Mouse (Mus musculus) hindbrain, embryonic 14.5 days (tissue): ENCODE measurements around the gene AI661453. TPM values are rescaled to one million over a fixed set of nuclear protein-coding genes. Genes with fewer than 3 reads are reported as not detected.
A peak's percentile ranks its signal among the peaks of the same experiment; 100 is the strongest.
"Not testable (repeated sequence)": the region's sequence is repeated elsewhere in the genome, so short reads cannot be mapped to it uniquely, and the experiment has no call there.

Experiments used
- ATAC-seq: fragments of 200-750 bp; cut with Nextera tagmentation; 2 replicates; pipeline ENCODE4 v1.8.0; 2017; ENCODE audit warnings: moderate number of reproducible peaks, mild to moderate bottlenecking, moderate TSS enrichment, moderate library complexity; ENCODE audit not compliant: low FRiP score
- DNase-seq: peaks from one replicate; pipeline ENCODE4 v3.0.0-alpha.2; 2015; ENCODE audit warnings: low spot score
- H3K27ac ChIP-seq: fragments of 300-500 bp; sonication (generic); 2 replicates; pipeline ENCODE4 v1.5.1; 2014; ENCODE audit warnings: mild to moderate bottlenecking, moderate library complexity
- H3K27me3 ChIP-seq: fragments of 300-500 bp; sonication (generic); 2 replicates; pipeline ENCODE4 v1.6.1; 2014; ENCODE audit warnings: mild to moderate bottlenecking, low read length, mixed read lengths; ENCODE audit not compliant: control insufficient read depth, insufficient read depth
- H3K36me3 ChIP-seq: fragments of 300-500 bp; sonication (generic); replicated peaks from 2 replicates; pipeline ENCODE4 v1.6.1; 2014; ENCODE audit not compliant: control insufficient read depth, insufficient read depth
- H3K4me1 ChIP-seq: fragments of 300-500 bp; sonication (generic); replicated peaks from 2 replicates; pipeline ENCODE4 v1.6.1; 2014; ENCODE audit warnings: antibody characterized with exemption, low read length, mixed read lengths; ENCODE audit not compliant: control insufficient read depth, insufficient read depth
- H3K4me2 ChIP-seq: fragments of 300-500 bp; sonication (generic); replicated peaks from 2 replicates; pipeline ENCODE4 v1.6.1; 2014; ENCODE audit warnings: mild to moderate bottlenecking, moderate library complexity
- H3K4me3 ChIP-seq: fragments of 300-500 bp; sonication (generic); replicated peaks from 2 replicates; pipeline ENCODE4 v1.5.1; 2014; ENCODE audit warnings: mild to moderate bottlenecking, low read length
- H3K9ac ChIP-seq: fragments of 300-500 bp; sonication (generic); 2 replicates; pipeline ENCODE4 v1.6.1; 2014
- H3K9me3 ChIP-seq: fragments of 300-500 bp; sonication (generic); 2 replicates; pipeline ENCODE4 v1.6.1; 2016; ENCODE audit warnings: low read length; ENCODE audit not compliant: control insufficient read depth
- WGBS: fragments of 180-500 bp; shearing (Covaris S2); extraction: QIAGEN DNeasy Blood & Tissue Kit; methylation state at CpG from one replicate; pipeline ENCODE4 v1.1.7; 2014; 5-methylcytosine and 5-hydroxymethylcytosine counted together
- polyA plus RNA-seq: library from polyadenylated mRNA; unstranded; fragments of >200 nt; fragmentation: Nextera tagmentation; extraction: Ambion mirVana; gene quantifications from 2 replicates; pipeline ENCODE4 v1.2.1, GENCODE M21; 2014

AI661453 gene
- polyA plus RNA-seq, 1 experiment from 2014 or later: 0.23 TPM

- H3K27ac ChIP-seq: peak within 1 kb of the TSS; percentile 78
- H3K27me3 ChIP-seq: no peaks in the 10 kb centered on the region
- no peaks in the 10 kb centered on the region for H3K9me3 ChIP-seq
- peaks cover 30% of the 10 kb centered on the region for H3K36me3 ChIP-seq
- H3K4me1 ChIP-seq: peaks cover 15% of the 10 kb centered on the region
- ATAC-seq (peak; percentile 97), DNase-seq (peak; percentile 89)
- WGBS: 2% methylated on average over 40 of the region's 40 CpGs
- peak within 1 kb of the TSS; percentile 81 for H3K4me3 ChIP-seq
- peak within 1 kb of the TSS; percentile 91 for H3K4me2 ChIP-seq
- H3K9ac ChIP-seq: peak within 1 kb of the TSS; percentile 69
Observed at GRCm38 (mm10) chr17:47501946-47502706, 65.7 kb downstream of the AI661453 start, which contains the start of gene Taf8. TSS of gene Taf8 (minus strand) at chr17:47502292.

DNA sequence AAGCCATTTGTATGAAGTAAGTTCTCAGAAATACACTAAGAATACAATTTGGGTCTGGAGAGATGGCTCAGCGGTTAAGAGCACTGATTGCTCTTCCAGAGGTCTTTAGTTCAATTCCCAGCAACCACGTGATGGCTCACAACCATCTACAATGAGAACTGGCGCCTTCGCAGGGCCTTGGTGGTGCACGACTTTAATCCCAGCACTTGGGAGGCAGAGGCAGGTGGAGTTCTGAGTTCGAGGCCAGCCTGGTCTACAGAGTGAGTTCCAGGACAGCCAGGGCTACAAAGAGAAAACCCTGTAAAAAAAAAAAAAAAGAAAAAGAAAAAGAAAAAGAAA, 66.3 kb downstream of the AI661453 start:
- WGBS: 78% methylated on average over 6 of the region's 6 CpGs
- H3K27ac ChIP-seq, H3K4me3 ChIP-seq, ATAC-seq, DNase-seq, H3K9me3 ChIP-seq, H3K9ac ChIP-seq, H3K27me3 ChIP-seq: not testable (repeated sequence)
- peaks cover 28% of the 10 kb centered on the region for H3K36me3 ChIP-seq
- H3K4me1 ChIP-seq: peaks cover 15% of the 10 kb centered on the region
- H3K4me2 ChIP-seq: peak overlapping the region; percentile 91

DNA sequence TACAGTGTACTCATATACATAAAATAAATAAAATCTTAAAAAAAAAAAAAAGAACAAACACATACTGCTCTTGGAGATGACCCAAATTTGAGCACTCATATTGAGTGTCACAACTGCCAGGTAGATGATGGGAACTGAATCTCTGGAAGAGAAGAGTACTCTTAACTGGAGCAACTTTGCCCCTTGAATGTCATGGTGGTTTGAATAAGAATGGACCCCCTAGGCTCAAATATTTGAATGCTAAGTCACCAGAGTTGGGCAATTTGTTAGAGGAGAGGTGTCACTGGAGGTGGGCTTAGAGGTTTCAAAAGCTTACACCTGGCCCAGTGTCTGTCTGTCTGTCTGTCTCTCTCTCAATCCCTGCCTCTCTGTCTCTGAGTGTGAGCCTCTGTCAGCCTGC, 67.3 kb downstream of the AI661453 start:
- ATAC-seq (no peak), DNase-seq (no peak)
- no peak overlapping the region for H3K9ac ChIP-seq
- H3K27ac ChIP-seq: no peak overlapping the region
- H3K9me3 ChIP-seq: no peaks in the 10 kb centered on the region
- H3K36me3 ChIP-seq: peaks cover 20% of the 10 kb centered on the region
- peaks cover 15% of the 10 kb centered on the region for H3K4me1 ChIP-seq
- no peak overlapping the region for H3K4me2 ChIP-seq
- no peak overlapping the region for H3K4me3 ChIP-seq
- no peaks in the 10 kb centered on the region for H3K27me3 ChIP-seq

DNA sequence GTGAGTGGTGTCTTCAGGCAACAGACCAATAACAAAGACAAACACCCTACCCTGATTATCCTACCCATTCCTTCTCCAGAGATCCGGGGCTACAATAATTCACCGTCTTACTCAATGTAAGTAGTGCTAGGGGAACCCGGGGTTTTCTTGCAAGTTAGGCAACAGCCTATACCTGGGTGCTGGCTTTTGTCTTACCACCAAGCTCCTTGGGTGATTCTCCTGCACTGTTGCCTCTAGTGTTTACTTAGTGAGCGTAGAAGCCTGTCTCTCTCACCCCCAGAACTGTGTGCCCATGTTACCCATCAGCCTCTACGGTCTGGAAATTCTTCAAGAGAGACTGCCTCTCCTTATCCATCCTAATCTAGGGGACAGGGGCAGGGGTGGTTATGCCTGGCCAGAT, 67.8 kb downstream of the AI661453 start:
- no peak overlapping the region for H3K4me3 ChIP-seq
- H3K9ac ChIP-seq: peak overlapping the region; percentile 32; the same call in 1 of the 2 replicates
- ATAC-seq (no peak), DNase-seq (no peak)
- 76% methylated on average over 5 of the region's 5 CpGs for WGBS
- peaks cover 15% of the 10 kb centered on the region for H3K4me1 ChIP-seq
- H3K27me3 ChIP-seq: no peaks in the 10 kb centered on the region
- no peak overlapping the region for H3K27ac ChIP-seq
- peak overlapping the region; percentile 49 for H3K4me2 ChIP-seq
- no peaks in the 10 kb centered on the region for H3K9me3 ChIP-seq
- peaks cover 15% of the 10 kb centered on the region for H3K36me3 ChIP-seq

DNA sequence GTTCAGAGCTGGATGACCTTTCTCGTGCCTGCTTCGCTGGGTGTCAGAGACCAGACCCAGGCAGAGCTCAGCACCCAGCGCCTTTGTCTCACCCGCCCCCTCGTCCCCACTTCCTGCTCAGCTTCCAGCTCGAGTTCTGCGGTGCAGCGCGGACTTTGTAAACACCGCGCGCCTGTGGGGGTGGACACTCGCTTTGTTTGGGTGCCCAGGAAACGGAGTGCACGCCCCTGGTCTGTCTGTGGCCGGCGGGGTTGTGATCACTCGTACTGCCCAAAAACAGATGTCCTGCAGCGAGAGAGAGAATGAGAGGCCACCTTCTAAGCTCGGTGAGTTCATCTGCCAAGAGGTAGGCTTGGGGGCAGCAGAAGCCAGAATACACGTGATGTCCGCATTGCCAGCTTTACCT, 68.5 kb downstream of the AI661453 start, which contains the start of gene Ccnd3:
TSS of gene Ccnd3 (plus strand) at position 111 of the 406 bp plus-strand sequence.
- WGBS: 3% methylated on average over 22 of the region's 22 CpGs
- H3K4me1 ChIP-seq: peaks cover 15% of the 10 kb centered on the region

DNA sequence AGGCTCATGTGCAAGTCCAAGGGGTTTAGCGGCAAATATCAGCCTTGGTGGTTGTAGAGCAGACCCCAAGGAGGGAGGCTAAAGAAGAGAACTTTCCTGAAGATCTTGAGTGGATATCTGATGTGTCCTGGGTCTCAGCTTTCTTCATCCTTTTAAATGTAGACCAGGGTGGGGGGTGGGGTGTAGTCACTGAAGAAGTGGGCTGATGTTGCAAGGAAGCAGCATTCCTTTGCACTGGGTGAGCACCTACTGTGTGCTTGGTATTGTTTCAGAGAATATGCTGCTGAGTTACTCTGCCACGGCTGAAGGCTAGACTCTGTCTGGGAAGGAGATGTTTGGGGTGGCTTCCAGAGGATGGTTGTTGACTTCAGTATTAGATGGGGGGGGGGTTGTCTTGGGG, 69.2 kb downstream of the AI661453 start:
- no peaks in the 10 kb centered on the region for H3K27me3 ChIP-seq
- ATAC-seq (no peak), DNase-seq (no peak)
- H3K27ac ChIP-seq: no peak overlapping the region
- H3K4me3 ChIP-seq: 0 out of 2 replicates have a peak overlapping the region, but pooled peaks have one; percentile 25
- peaks cover 15% of the 10 kb centered on the region for H3K4me1 ChIP-seq
- 55% methylated on average over 2 of the region's 2 CpGs for WGBS
- H3K9me3 ChIP-seq: no peaks in the 10 kb centered on the region
- H3K4me2 ChIP-seq: peak overlapping the region; percentile 49
- peaks cover 5% of the 10 kb centered on the region; the same call in 1 of the 2 replicates for H3K36me3 ChIP-seq
- H3K9ac ChIP-seq: peak overlapping the region; percentile 32; the same call in 1 of the 2 replicates

More for the DNA sequence above, 68.5 kb downstream of the AI661453 start, which contains the start of gene Ccnd3:
- Histone ChIP-seq H3K9me3 (no peaks in the 10 kb centered on the region), H3K27me3 (no peaks in the 10 kb centered on the region), H3K4me2 (peak within 1 kb of the TSS; percentile 49), H3K27ac (no peak within 1 kb of the TSS), H3K4me3 (peak within 1 kb of the TSS; percentile 25), H3K9ac (peak within 1 kb of the TSS; percentile 32), H3K36me3 (peaks cover 11% of the 10 kb centered on the region)
- DNase-seq: no peak
- no peak for ATAC-seq

- ATAC-seq: no peak
Observed at GRCm38 (mm10) chr17:47506042-47506441, 69.6 kb downstream of the AI661453 start.

GRCm38 (mm10) chr17:47506697-47507096, 70.3 kb downstream of the AI661453 start:
- H3K4me2 ChIP-seq: no peak overlapping the region
- ATAC-seq: no peak
- H3K4me1 ChIP-seq: peaks cover 6% of the 10 kb centered on the region; the same call in 1 of the 2 replicates
- no peaks in the 10 kb centered on the region for H3K36me3 ChIP-seq
- 94% methylated on average over 4 of the region's 4 CpGs for WGBS
- H3K9ac ChIP-seq: no peak overlapping the region
- no peak for DNase-seq
- H3K27ac ChIP-seq: no peak overlapping the region
- H3K4me3 ChIP-seq: no peak overlapping the region
- no peaks in the 10 kb centered on the region for H3K9me3 ChIP-seq
- H3K27me3 ChIP-seq: no peaks in the 10 kb centered on the region

More at GRCm38 (mm10) chr17:47506042-47506441, 69.6 kb downstream of the AI661453 start:
- H3K9ac ChIP-seq: no peak overlapping the region
- H3K4me3 ChIP-seq: no peak overlapping the region
- H3K27me3 ChIP-seq: no peaks in the 10 kb centered on the region
- no peaks in the 10 kb centered on the region for H3K9me3 ChIP-seq
- no peak overlapping the region for H3K27ac ChIP-seq
- H3K4me2 ChIP-seq: no peak overlapping the region
- peaks cover 13% of the 10 kb centered on the region for H3K4me1 ChIP-seq
- no peaks in the 10 kb centered on the region for H3K36me3 ChIP-seq
- DNase-seq: no peak
- WGBS: 100% methylated on average over 1 of the region's 1 CpGs

GRCm38 (mm10) chr17:47507523-47507922, 71.1 kb downstream of the AI661453 start:
- Histone ChIP-seq H3K9me3 (no peaks in the 10 kb centered on the region), H3K4me3 (no peak overlapping the region), H3K4me2 (no peak overlapping the region), H3K36me3 (no peaks in the 10 kb centered on the region), H3K9ac (no peak overlapping the region), H3K27me3 (no peaks in the 10 kb centered on the region), H3K4me1 (peaks cover 6% of the 10 kb centered on the region; the same call in 1 of the 2 replicates), H3K27ac (no peak overlapping the region)
- ATAC-seq (no peak), DNase-seq (no peak)
- 89% methylated on average over 2 of the region's 2 CpGs for WGBS
